Mouse (Mus musculus) testis, postnatal 14 days (tissue): ENCODE results near the gene Slc22a8.

Experiments
- DNase-seq: peaks from one replicate; pipeline ENCODE4 v3.0.0; 2021; ENCODE audit warnings: low spot score

Gene Slc22a8

GRCm38 (mm10) chr19:8599229-8599628, 8.2 kb downstream of the Slc22a8 start:
- DNase-seq: no peak

- DNase-seq: no peak
Measured at GRCm38 (mm10) chr19:8601922-8602321, 10.9 kb downstream of the Slc22a8 start.

GRCm38 (mm10) chr19:8602914-8603313, 11.9 kb downstream of the Slc22a8 start:
- DNase-seq: no peak

- DNase-seq: no peak
Measured at GRCm38 (mm10) chr19:8604536-8605240, 13.6 kb downstream of the Slc22a8 start.

- no peak for DNase-seq
Measured at GRCm38 (mm10) chr19:8605241-8605558, 14.1 kb downstream of the Slc22a8 start.

GRCm38 (mm10) chr19:8611358-8612123, 20.5 kb downstream of the Slc22a8 start:
- DNase-seq: no peak

- DNase-seq: no peak
Measured at GRCm38 (mm10) chr19:8613111-8613510, 22.1 kb downstream of the Slc22a8 start.

- DNase-seq: no peak
Measured at GRCm38 (mm10) chr19:8614343-8614742, 23.3 kb downstream of the Slc22a8 start.

- DNase-seq: no peak
Measured at GRCm38 (mm10) chr19:8616314-8616713, 25.3 kb downstream of the Slc22a8 start.

- no peak for DNase-seq
Measured at GRCm38 (mm10) chr19:8617904-8618303, 26.9 kb downstream of the Slc22a8 start, which contains the start of gene Slc22a6. Gene Slc22a6 (plus strand): TSS chr19:8618039.

GRCm38 (mm10) chr19:8621098-8621497, 30.0 kb downstream of the Slc22a8 start:
- DNase-seq: no peak

GRCm38 (mm10) chr19:8630249-8630648, 39.2 kb downstream of the Slc22a8 start:
- no peak for DNase-seq

GRCm38 (mm10) chr19:8630826-8631225, 39.8 kb downstream of the Slc22a8 start:
- DNase-seq: no peak

GRCm38 (mm10) chr19:8632029-8632428, 41.0 kb downstream of the Slc22a8 start:
- no peak for DNase-seq

GRCm38 (mm10) chr19:8642086-8642485, 51.0 kb downstream of the Slc22a8 start:
- DNase-seq: no peak

- no peak for DNase-seq
Measured at GRCm38 (mm10) chr19:8646393-8646792, 55.3 kb downstream of the Slc22a8 start.

GRCm38 (mm10) chr19:8655833-8656232, 64.8 kb downstream of the Slc22a8 start:
- DNase-seq: no peak

GRCm38 (mm10) chr19:8656341-8656740, 65.3 kb downstream of the Slc22a8 start:
- no peak for DNase-seq
